Mouse (Mus musculus) neutrophil, adult 5-6 weeks (primary cell): Measurements from ENCODE around the gene Ccndbp1. TPM values are rescaled to one million over a fixed set of nuclear protein-coding genes. Genes with fewer than 3 reads are reported as not detected.
A peak's percentile ranks its signal among the peaks of the same experiment; 100 is the strongest.
"Not testable (repeated sequence)": the region's sequence is repeated elsewhere in the genome, so short reads cannot be mapped to it uniquely, and the experiment has no call there.

Experiments used
- ATAC-seq: fragments of 151-379, 151-347 bp; 2 replicates; pipeline ENCODE4 v1.8.0; 2017; ENCODE audit warnings: mild to moderate bottlenecking, moderate TSS enrichment; ENCODE audit not compliant: insufficient number of reproducible peaks, poor library complexity, low FRiP score, severe bottlenecking; ENCODE audit errors: extremely low read depth
- total RNA-seq: library from RNA; stranded (forward); fragments of 200-1000 nt; gene quantifications from 2 replicates; pipeline ENCODE4 v1.2.3, GENCODE M21; 2017

Gene Ccndbp1
- total RNA-seq, 1 experiment from 2014 or later: 189 TPM

GRCm38 (mm10) chr2:120991196-120991595 is 17.0 kb upstream of the Ccndbp1 start:
- no peak for ATAC-seq

DNA sequence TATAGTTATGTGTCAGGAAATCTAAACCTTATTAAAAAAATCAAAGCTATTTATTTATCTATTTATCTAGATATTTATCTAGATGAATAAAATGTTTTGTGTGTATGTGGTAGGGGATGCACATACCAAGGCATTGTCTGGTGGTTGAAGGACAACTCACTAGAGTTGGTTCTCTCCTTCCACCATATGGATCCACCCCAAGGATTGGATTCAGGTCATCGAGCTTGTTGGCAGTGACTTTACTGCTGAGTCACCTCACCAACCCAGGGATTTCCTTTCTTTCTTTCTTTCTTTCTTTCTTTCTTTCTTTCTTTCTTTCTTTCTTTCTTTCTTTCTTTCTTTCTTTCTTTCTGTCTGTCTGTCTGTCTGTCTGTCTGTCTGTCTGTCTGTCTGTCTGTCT is 11.6 kb upstream of the Ccndbp1 start:
- ATAC-seq: not testable (repeated sequence)

DNA sequence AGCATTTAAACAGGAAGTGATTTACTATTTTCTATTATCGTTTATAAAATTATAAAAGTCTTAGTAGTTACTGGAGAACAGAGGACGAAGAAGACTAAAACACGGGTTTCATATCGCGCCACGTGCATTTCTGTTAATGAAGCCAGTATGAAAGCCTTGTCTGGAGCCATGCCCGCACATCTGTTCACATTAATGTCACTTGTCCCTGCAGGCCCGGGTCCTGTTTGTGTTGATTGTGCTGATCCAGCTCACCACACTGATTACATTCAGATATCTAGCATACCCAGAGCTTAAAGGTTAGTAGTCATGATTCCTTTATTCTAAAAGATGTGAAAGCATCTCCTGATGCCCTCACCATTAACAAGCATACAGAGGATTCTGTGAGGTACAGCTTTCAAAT is 9.3 kb upstream of the Ccndbp1 start:
- ATAC-seq: no peak

DNA sequence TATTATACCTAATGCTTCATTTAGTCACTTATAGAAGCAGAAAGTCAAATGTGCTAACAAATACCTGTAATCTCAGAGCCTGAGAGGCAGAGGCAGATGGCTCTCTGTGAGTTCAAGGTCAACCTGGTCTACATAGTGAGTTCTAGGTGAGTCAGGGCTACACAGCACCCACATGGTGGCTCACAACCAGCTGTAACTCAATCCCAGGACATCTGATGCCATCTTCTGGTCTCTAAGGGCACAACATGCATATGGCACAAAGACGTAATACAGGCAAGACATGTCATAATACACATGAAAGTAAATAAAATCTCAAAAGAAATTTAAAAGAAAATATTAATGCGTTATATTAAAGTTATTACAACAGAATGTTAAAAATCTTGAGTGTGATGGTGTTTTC is 4.6 kb upstream of the Ccndbp1 start:
- ATAC-seq: no peak

DNA sequence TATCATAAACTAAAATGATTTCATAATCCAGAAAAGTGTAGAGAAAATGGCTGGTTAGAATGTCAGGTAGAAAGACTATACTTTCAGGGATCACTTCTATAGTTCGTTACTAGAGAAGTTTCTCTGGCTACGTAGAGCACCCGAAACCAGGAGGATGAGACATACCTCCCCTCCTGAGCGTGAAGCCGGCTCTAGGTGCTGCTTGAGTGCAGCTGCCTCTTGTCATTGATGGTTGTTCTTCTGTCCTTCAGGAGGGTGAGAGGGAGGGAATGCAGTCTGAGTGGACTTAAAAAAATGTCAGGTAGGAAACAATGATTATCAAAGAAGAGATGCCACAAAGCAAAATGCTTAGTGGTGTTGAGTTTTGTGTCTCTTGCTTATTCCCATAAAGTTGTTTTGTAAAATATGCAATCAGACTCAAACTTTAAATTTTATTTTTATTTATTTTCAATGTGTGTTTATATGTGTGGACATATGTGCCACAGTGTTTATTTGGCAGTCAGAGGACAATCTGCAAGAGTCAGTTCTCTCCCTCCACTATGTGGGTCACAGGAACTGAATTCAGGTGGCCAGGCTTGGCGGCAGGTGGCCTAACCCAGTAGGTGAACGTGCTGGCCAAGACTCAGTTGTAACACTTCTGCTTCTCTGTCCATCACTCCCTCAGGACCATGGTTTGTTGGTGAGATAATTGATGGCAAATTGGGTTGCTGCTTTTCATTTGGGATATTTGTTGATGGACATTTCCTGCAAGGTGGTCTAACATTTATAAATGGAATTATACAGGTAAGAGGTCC is 4.0 kb upstream of the Ccndbp1 start:
- ATAC-seq: no peak

DNA sequence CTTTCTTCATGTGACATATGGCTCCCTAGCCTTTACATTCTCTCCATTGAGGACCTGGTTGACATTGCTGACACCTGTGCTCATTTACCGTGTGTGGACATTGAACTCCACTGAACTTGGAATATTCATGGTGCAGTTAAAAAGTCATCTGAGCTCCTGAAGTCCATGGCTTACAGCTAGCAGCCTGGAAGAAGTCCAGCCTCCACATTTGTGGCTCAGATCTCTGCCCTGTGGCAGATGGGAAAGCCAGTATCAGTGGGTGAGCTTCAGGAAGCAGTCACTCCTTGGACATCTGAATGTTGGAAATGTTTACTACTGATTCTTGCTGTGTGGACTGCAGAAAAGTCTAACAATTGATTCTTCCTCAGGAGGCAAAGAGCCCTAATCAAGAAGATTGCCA is 1.2 kb upstream of the Ccndbp1 start:
- no peak for ATAC-seq

GRCm38 (mm10) chr2:121008664-121009007 is 433 bp downstream of the Ccndbp1 start:
- ATAC-seq: no peak

DNA sequence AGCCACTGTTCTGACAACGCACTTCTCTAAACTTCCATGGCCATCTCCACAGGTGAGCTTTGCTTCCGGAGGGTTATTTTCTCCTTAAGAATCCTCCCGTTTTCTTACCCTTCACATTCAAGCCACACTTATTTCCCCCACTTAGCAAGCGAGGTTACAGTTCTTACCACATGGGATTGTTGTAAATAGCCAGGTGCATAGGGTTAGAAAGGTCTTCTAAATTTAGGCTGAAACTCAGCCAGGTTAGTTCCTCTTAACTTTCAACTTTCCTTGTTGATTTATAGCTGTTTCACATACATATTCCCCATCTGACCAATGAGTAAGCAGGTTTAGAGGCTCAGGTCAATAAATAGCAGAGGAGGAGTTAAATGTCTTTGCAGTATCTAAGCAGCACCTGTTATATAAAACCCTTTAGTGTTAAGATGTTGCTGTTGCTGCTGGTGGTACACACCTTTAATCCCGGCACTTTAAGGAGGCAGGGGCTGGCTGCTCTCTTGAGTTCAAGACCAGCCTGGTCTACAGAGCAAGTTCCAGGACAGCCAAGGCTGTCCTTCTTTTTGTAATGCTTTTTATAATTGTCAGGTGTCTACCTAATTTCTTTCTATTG is 971 bp downstream of the Ccndbp1 start:
- ATAC-seq: no peak

- ATAC-seq: no peak
These were observed 4.5 kb downstream of the Ccndbp1 start for GRCm38 (mm10) chr2:121012676-121013075.

- no peak for ATAC-seq
These were observed 7.3 kb downstream of the Ccndbp1 start for GRCm38 (mm10) chr2:121015507-121015906.

DNA sequence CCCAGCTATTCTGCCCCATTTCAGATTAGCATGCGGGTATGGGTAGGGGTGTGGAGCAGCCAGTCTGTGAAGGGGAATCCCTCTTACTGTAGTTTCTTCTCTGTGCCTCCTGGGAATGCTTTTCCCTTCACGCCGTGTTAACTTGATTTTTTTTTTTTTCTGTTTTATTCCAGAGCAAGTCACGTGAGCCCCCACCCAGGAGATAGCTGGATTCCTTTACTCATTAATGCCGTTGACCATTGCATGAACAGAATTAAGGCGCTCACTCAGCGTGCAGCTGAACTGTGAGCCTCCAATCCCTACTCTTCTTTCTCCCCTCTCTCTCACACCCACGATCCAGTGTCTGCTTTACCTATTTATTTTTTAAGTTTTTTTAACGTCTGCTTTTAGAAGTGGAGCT is 8.0 kb downstream of the Ccndbp1 start:
- ATAC-seq: no peak

GRCm38 (mm10) chr2:121017151-121017550 is 8.9 kb downstream of the Ccndbp1 start:
- no peak for ATAC-seq

- no peak for ATAC-seq
These were observed 14.7 kb downstream of the Ccndbp1 start for GRCm38 (mm10) chr2:121022918-121023317.

- no peak for ATAC-seq
These were observed 28.6 kb downstream of the Ccndbp1 start, which contains the start of gene Epb42 for GRCm38 (mm10) chr2:121036733-121037341. TSS of gene Epb42 (minus strand) at chr2:121037072.

- not testable (repeated sequence) for ATAC-seq
These were observed 30.6 kb downstream of the Ccndbp1 start for GRCm38 (mm10) chr2:121038851-121039250.

- ATAC-seq: no peak
These were observed 31.2 kb downstream of the Ccndbp1 start for GRCm38 (mm10) chr2:121039382-121039781.

- ATAC-seq: 0 out of 2 replicates have a peak, but pooled peaks have one; percentile 44
These were observed 32.9 kb downstream of the Ccndbp1 start for GRCm38 (mm10) chr2:121041098-121041497.

DNA sequence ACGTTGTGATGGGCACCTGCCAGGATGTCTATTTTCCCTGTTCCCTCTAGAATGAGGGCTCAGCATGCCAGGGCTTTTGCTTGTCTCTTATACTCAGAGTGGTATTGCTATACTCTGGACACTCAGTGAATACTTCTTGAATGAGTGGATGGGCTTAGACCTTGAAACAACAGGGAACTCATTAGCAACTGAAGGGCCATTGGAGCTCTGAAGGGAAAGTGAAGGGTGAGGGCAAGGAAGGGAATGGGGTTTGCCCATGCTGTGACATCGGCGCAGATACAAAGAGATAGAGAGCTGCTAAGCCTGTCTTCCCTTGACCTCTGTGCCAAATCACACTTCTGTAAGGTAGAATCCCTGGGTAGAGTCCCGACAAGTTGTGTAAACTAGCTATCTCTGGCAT is 37.5 kb downstream of the Ccndbp1 start:
- no peak for ATAC-seq

- ATAC-seq: no peak
These were observed 44.0 kb downstream of the Ccndbp1 start for GRCm38 (mm10) chr2:121052176-121052575.

DNA sequence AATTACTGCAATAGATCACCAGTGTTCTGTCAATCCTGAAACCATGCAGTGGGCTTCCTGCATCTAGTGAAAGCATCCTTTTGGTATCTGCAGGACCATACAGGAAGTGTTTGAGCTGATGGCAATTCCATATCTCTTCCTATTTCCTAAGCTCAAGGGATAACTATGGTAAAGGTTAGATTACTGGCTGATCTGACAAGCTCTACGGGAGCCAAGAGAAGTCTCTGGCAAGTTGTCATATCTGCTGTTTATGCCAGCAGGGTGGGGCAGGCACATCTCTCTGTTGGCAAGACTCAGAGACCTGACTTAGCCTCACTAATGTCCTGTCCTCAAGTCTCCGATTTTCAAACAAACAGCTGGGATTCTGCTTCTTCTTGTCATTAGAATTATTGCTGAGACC is 45.9 kb downstream of the Ccndbp1 start:
- no peak for ATAC-seq
